Mouse (Mus musculus) lung, adult 2 months (tissue): ENCODE data around the gene Psmc1.

Experiments used
- CTCF ChIP-seq: fragments of 200-500 bp; IDR thresholded peaks from 2 replicates; pipeline ENCODE4 v1.5.1; 2011; ENCODE audit warnings: mild to moderate bottlenecking, low read length, control low read depth; ENCODE audit not compliant: insufficient read depth
- POLR2A ChIP-seq: fragments of 200-500 bp; IDR thresholded peaks from 2 replicates; pipeline ENCODE4 v1.6.1; 2011; ENCODE audit warnings: low read depth, mild to moderate bottlenecking, control low read depth, low read length, borderline replicate concordance; ENCODE audit errors: extremely low read depth

DNA sequence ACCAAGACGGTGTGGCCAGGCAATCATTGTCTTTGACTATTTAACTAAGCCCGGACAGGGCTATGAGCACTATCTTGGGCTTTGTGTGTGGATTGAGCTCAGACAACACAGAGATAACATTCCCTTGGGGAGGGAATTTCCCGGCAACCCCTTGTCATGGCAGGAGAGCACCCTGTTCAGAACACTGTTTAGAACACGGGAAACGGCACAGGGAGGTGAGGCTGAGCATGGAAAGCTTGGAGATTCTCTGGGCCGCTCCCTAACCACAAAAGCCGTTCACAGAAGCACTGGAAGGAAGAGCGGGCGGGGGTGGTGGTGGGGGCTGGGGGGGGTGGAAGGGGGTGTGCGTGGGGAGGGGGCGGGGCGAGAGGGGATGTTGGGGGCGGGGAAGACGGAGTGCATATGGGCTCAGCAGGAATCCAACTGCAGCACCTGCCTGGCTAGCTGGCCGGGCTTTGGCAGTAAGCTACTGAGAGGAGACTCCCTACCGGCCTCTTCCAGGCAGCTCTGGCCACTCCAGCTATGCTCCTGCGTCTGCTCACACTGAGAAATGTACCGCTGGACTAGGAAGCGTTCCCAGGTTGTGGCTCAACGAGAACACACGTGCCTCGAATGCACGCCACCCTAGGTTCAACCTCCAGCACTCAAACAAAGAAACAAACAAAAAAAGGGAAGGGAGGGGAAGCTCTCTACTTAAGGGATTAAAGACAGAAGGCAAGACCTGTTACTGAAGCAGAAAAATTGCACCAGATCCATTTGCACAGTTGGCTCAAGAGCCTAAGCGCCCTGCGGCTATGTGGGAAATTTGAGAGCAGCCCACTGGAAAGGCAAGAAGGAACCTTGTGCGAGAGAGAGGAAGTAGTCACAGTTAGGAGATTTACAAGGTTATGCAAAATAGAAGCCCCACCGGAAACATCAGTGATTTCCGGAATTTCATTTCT, 58.2 kb downstream of the Psmc1 start:
- TF ChIP-seq CTCF (no peak), POLR2A (peak; percentile 34; the same call in 1 of the 2 replicates)
